Mouse (Mus musculus) liver, embryonic 14.5 days (tissue): ENCODE measurements around the gene Brms1.

ENCODE experiments used
- CTCF ChIP-seq: IDR thresholded peaks from 2 replicates; pipeline ENCODE4 v1.5.1; 2016; ENCODE audit warnings: antibody characterized with exemption, low read depth, control low read depth
- EP300 ChIP-seq: IDR thresholded peaks from 2 replicates; pipeline ENCODE4 v1.6.1; 2016; ENCODE audit warnings: antibody characterized with exemption, low read depth

DNA sequence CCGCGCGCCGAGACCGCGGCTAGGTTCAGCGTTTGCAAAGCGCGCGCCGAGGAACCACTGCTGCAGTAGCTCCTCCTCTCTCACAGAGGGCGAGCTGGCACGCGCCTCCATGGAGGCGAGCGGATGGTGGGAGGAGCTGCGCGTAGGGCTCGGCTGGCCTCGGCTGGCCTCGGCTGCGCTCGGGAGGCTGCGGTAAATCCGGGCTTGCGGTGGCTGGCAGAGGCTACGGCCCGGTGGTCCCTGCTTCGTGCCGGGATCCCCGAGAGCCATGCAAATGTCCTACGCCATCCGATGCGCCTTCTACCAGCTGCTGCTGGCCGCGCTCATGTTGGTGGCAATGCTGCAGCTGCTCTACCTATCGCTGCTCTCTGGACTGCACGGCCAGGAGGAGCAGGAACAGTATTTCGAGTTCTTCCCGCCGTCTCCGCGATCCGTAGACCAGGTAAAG, 2.4 kb upstream of the Brms1 start, which contains the start of the genes B4gat1 and AC124502.3:
- peak; percentile 66 for TF ChIP-seq CTCF
- TF ChIP-seq EP300: no peak
